Mouse (Mus musculus) kidney, postnatal 0 days (tissue): Measurements from ENCODE around the gene Rps6ka1. TPM values are rescaled to one million over a fixed set of nuclear protein-coding genes. Genes with fewer than 3 reads are reported as not detected.
A peak's percentile ranks its signal among the peaks of the same experiment; 100 is the strongest.

Source experiments
- ATAC-seq: fragments of 200-750 bp; cut with Nextera tagmentation; replicated peaks from 2 replicates; pipeline ENCODE4 v1.8.0; 2017; ENCODE audit warnings: low read depth, moderate number of reproducible peaks, moderate TSS enrichment, moderate library complexity; ENCODE audit not compliant: low FRiP score
- DNase-seq: peaks from one replicate; pipeline ENCODE4 v3.0.0-alpha.2; 2016; ENCODE audit warnings: low spot score
- H3K27ac ChIP-seq: fragments of 300-500 bp; sonication (generic); 2 replicates; pipeline ENCODE4 v1.5.1; 2014; ENCODE audit warnings: mild to moderate bottlenecking
- H3K27me3 ChIP-seq: fragments of 300-500 bp; sonication (generic); 2 replicates; pipeline ENCODE4 v1.6.1; 2014; ENCODE audit warnings: low read length, mixed read lengths; ENCODE audit not compliant: insufficient read depth
- H3K36me3 ChIP-seq: fragments of 300-500 bp; sonication (generic); 2 replicates; pipeline ENCODE4 v1.6.1; 2014; ENCODE audit warnings: low read length, mixed read lengths; ENCODE audit not compliant: insufficient read depth
- H3K4me1 ChIP-seq: fragments of 300-500 bp; sonication (generic); replicated peaks from 2 replicates; pipeline ENCODE4 v1.6.1; 2014; ENCODE audit warnings: antibody characterized with exemption, low read length, mixed read lengths; ENCODE audit not compliant: insufficient read depth
- H3K4me2 ChIP-seq: fragments of 300-500 bp; sonication (generic); 2 replicates; pipeline ENCODE4 v1.6.1; 2014; ENCODE audit warnings: mild to moderate bottlenecking, low read length, moderate library complexity, mixed read lengths
- H3K4me3 ChIP-seq: fragments of 300-500 bp; sonication (generic); replicated peaks from 2 replicates; pipeline ENCODE4 v1.5.1; 2014; ENCODE audit warnings: low read depth, low read length
- H3K9ac ChIP-seq: fragments of 300-500 bp; sonication (generic); 2 replicates; pipeline ENCODE4 v1.6.1; 2014; ENCODE audit warnings: low read depth, low read length
- H3K9me3 ChIP-seq: fragments of 300-500 bp; sonication (generic); replicated peaks from 2 replicates; pipeline ENCODE4 v1.6.1; 2016; ENCODE audit warnings: low read length, inconsistent platforms, mixed read lengths
- CTCF ChIP-seq: IDR thresholded peaks from 2 replicates; pipeline ENCODE4 v1.5.1; 2016; ENCODE audit warnings: antibody characterized with exemption, low read depth, mild to moderate bottlenecking, moderate library complexity
- WGBS: fragments of 180-500 bp; shearing (Covaris S2); extraction: QIAGEN DNeasy Blood & Tissue Kit; methylation state at CpG from one replicate; pipeline ENCODE4 v1.1.7; 2014; 5-methylcytosine and 5-hydroxymethylcytosine counted together
- polyA plus RNA-seq: library from polyadenylated mRNA; unstranded; fragments of >200 nt; fragmentation: Nextera tagmentation; extraction: Ambion mirVana; gene quantifications from 2 replicates; pipeline ENCODE4 v1.2.1, GENCODE M21; 2015

Gene Rps6ka1
- polyA plus RNA-seq: 29.7 and 32.5 TPM in 2 replicates

GRCm38 (mm10) chr4:133887672-133888453 lies at the start of gene Rps6ka1:
Gene Rps6ka1 (minus strand): TSS chr4:133887797.
- 1% methylated on average over 51 of the region's 61 CpGs for WGBS

DNA sequence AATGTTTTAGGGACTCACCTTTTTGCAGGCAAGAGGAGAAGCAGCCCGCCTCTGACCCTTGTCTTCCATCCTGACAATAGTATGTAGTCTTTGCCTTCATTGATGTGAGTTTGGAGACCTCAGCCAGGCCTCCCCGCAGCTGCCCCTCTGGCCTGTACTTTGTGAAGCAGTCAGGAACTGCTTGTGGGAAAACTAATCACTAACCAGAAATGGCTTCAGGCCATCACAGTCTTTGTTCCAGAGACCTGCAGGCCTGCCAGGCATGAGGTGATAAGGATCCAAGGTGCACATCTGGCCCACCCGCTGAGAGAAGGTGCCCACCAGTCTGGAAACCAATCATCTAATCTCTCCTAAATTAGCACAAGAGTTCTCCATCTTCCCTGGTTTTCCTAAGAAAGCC lies 44.2 kb upstream of the Rps6ka1 start:
- TF ChIP-seq CTCF: no peak
- Histone ChIP-seq H3K36me3 (no peaks in the 10 kb centered on the region), H3K9me3 (no peaks in the 10 kb centered on the region), H3K27me3 (no peaks in the 10 kb centered on the region), H3K4me1 (no peaks in the 10 kb centered on the region), H3K4me2 (no peak overlapping the region), H3K9ac (no peak overlapping the region), H3K4me3 (no peak overlapping the region), H3K27ac (no peak overlapping the region)
- 60% methylated on average over 3 of the region's 3 CpGs for WGBS
- DNase-seq (no peak), ATAC-seq (no peak; the same call in 1 of the 2 replicates)

More at GRCm38 (mm10) chr4:133887672-133888453, at the start of gene Rps6ka1:
- H3K36me3 ChIP-seq: no peaks in the 10 kb centered on the region
- H3K9ac ChIP-seq: peak within 1 kb of the TSS; percentile 90
- peak; percentile 80 for ATAC-seq
- peak within 1 kb of the TSS; percentile 81 for H3K27ac ChIP-seq
- TF ChIP-seq CTCF: peak; percentile 64
- peaks cover 18% of the 10 kb centered on the region; the same call in 1 of the 2 replicates for H3K4me1 ChIP-seq
- H3K9me3 ChIP-seq: no peaks in the 10 kb centered on the region
- H3K27me3 ChIP-seq: no peaks in the 10 kb centered on the region
- H3K4me2 ChIP-seq: peak within 1 kb of the TSS; percentile 97
- peak within 1 kb of the TSS; percentile 86 for H3K4me3 ChIP-seq
- DNase-seq: peak; percentile 89

DNA sequence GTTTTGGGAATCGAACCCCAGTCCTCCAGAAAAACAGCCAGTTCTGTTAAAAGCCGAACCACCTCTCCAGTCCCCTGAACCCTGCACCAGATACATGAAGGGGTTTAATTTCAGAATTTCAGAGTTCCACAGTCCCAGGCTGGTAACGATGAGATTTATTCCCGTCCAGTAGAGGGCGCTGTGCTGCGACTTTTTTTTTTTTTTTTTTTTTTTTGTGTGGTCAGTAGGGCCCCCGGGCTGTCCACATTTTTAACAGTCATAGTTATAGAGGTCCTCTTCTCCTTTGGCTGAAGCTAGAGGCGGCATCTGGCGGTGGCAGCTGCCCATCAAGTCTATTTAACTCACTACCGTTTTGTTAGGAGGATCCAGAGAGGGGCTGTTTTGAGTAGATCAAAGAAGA lies 43.8 kb upstream of the Rps6ka1 start:
- Histone ChIP-seq H3K9me3 (no peaks in the 10 kb centered on the region), H3K4me3 (no peak overlapping the region), H3K4me2 (no peak overlapping the region), H3K4me1 (no peaks in the 10 kb centered on the region), H3K27ac (no peak overlapping the region), H3K36me3 (no peaks in the 10 kb centered on the region), H3K27me3 (no peaks in the 10 kb centered on the region), H3K9ac (no peak overlapping the region)
- WGBS: 17% methylated on average over 10 of the region's 10 CpGs
- peak; percentile 68 for TF ChIP-seq CTCF
- DNase-seq (peak; percentile 45), ATAC-seq (no peak)

DNA sequence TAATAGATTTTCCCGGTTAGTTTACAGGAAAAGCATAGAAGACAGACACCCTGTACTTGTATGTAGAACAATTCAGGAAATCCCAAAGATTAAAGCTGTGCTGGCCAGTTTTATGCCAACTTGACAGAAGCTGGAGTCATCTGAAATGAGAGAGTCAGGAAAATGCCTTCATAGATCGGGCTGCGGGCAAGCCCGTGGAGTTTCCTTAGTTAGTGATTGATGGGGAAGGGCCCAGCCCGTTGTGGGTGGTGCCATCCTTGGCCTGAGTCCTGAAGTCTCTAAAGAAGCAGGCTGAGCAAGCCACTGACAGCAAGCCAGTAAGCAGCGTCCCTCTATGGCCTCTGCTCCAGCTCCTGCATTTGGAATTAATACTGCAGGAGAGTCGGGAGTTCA lies 41.7 kb upstream of the Rps6ka1 start:
- TF ChIP-seq CTCF: no peak
- no peaks in the 10 kb centered on the region for H3K27me3 ChIP-seq
- ATAC-seq: no peak
- H3K27ac ChIP-seq: peak overlapping the region; percentile 54
- no peaks in the 10 kb centered on the region for H3K36me3 ChIP-seq
- no peak overlapping the region for H3K9ac ChIP-seq
- H3K4me3 ChIP-seq: no peak overlapping the region
- WGBS: 17% methylated on average over 7 of the region's 7 CpGs
- H3K4me1 ChIP-seq: no peaks in the 10 kb centered on the region
- DNase-seq: peak; percentile 41
- peak overlapping the region; percentile 37 for H3K4me2 ChIP-seq
- no peaks in the 10 kb centered on the region for H3K9me3 ChIP-seq

DNA sequence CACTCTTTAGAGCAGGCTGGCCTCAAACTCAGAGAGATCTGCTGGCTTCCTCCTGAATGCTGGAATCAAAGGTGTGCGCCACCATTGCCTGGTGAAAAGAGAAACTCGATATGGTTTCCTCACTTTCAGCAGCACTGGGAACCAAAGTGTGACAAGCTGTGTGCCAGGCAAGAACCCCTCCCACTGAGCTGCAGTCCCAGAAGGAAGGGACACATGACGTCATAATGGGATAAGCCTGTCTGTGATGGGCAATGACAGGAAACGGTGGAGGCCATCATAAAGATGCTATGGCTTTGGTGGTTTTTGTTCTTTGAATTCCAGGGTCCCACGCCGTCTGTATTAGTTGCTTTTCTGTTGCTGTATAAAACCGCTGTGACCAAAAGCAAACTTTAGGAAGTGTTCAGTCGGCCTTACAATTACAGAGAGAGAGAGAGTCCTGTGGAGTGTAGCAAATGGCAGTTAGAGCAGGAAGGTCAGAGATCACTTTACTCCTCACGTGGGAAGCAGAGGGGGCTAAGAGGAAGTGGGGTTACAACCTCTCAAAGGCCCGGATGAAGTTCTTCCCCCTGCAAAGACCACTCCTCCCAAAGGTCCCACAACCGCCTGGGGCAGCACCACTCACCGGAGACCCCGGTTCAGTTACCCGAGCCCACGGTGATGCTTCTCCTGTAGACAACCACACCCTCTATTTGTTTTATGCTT lies 41.1 kb upstream of the Rps6ka1 start:
- Histone ChIP-seq H3K4me3 (no peak overlapping the region), H3K27me3 (no peaks in the 10 kb centered on the region), H3K27ac (peak overlapping the region; percentile 54), H3K9ac (no peak overlapping the region), H3K9me3 (no peaks in the 10 kb centered on the region), H3K4me2 (peak overlapping the region; percentile 37), H3K4me1 (no peaks in the 10 kb centered on the region), H3K36me3 (no peaks in the 10 kb centered on the region)
- DNase-seq (peak; percentile 65), ATAC-seq (peak; percentile 59; the same call in 1 of the 2 replicates)
- 26% methylated on average over 15 of the region's 15 CpGs for WGBS
- TF ChIP-seq CTCF: no peak

- TF ChIP-seq CTCF: no peak
- no peaks in the 10 kb centered on the region for H3K9me3 ChIP-seq
- H3K4me1 ChIP-seq: no peaks in the 10 kb centered on the region
- 69% methylated on average over 4 of the region's 4 CpGs for WGBS
- H3K4me2 ChIP-seq: no peak overlapping the region
- no peak overlapping the region for H3K27ac ChIP-seq
- no peaks in the 10 kb centered on the region for H3K36me3 ChIP-seq
- H3K9ac ChIP-seq: no peak overlapping the region
- no peak for ATAC-seq
- no peak overlapping the region for H3K4me3 ChIP-seq
- H3K27me3 ChIP-seq: no peaks in the 10 kb centered on the region
- no peak for DNase-seq
These were observed 37.6 kb upstream of the Rps6ka1 start for GRCm38 (mm10) chr4:133925204-133925603.
